Mouse (Mus musculus) lung, postnatal 0 days (tissue): ENCODE results near the gene Nubp1.

Experiments used
- CTCF ChIP-seq: IDR thresholded peaks from 2 replicates; pipeline ENCODE4 v1.5.1; 2016; ENCODE audit warnings: antibody characterized with exemption, mild to moderate bottlenecking
- EP300 ChIP-seq: IDR thresholded peaks from 2 replicates; pipeline ENCODE4 v1.6.1; 2016; ENCODE audit warnings: antibody characterized with exemption, mild to moderate bottlenecking, control low read depth

DNA sequence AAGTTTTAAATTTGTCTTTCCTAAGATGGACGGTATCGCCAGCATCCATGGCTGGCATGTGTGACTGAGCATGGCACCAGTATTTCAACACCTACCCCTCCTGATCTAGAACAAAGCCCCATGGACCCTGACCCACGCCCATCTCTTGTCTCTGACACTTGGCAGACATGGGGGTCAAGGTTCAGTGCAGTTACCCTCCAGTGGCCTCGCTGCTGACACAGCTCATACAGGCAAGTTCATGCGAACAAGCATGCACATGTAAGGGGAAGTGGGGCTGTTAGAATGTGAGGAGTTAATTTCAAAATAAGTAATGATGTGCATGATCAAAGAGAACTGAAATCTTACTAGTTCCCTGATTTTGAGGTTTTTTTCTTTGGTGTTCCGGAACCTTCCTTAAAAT is 24.4 kb downstream of the Nubp1 start:
- TF ChIP-seq CTCF = no peak
- no peak for TF ChIP-seq EP300
